10 mouse cellular contexts compared by ENCODE assay signal in genomic region chr6:82892540-82892939, GRCm38 (mm10). TPM values are rescaled to one million over a fixed set of nuclear protein-coding genes. Genes with fewer than 3 reads are reported as not detected.
A peak's percentile ranks its signal among the peaks of the same experiment; 100 is the strongest.
DNase-seq lines count a peak whose midpoint lies in the region; ATAC-seq and TF ChIP-seq lines count a peak whose summit lies in the region.
"Had no signal": no experiment of that assay in that cellular context is flagged by ENCODE, and none has a peak within 500 bp of the region (broad histone marks: within the 10 kb centered on the region; RNA-seq: fewer than 3 reads in every experiment).

No protein-coding gene starts in this region.

- in situ Hi-C loops in CH12.LX (cut with MboI; ENCODE audit: low pct_ligation_motif_present, low pct_unique_long_range_greater_than_20kb, low sequenced_read_pairs) = no loop called here

- no peaks in the 10 kb centered on the region for H3K36me3 ChIP-seq in kidney, adult 2 months (ENCODE audit: control insufficient read depth, insufficient read depth, low read length)
- H3K36me3 ChIP-seq in CH12.LX (replicated peaks in 1 of 2; ENCODE audit: control insufficient read depth in 1 of 2, insufficient read depth in 1 of 2, low read length in 1 of 2) = no peaks in the 10 kb centered on the region
- H3K36me3 ChIP-seq in lung, postnatal 0 days (ENCODE audit: insufficient read depth, low read length) = no peaks in the 10 kb centered on the region
- H3K36me3 ChIP-seq in hindbrain, embryonic 11.5 days (ENCODE audit: control insufficient read depth, insufficient read depth, low read length) = no peaks in the 10 kb centered on the region

- no peak for ATAC-seq in lung, postnatal 0 days
- ATAC-seq in hindbrain, embryonic 11.5 days (ENCODE audit: low FRiP score) = no peak

- H3K4me3 ChIP-seq in kidney, adult 2 months (ENCODE audit: insufficient read depth, low read depth, low read length) = no peak overlapping the region
- H3K4me3 ChIP-seq in CH12.LX (replicated peaks in 1 of 3; ENCODE audit: low read depth in 2 of 3, low read length in 2 of 3, poor library complexity in 1 of 3) = no peak overlapping the region
- H3K4me3 ChIP-seq in lung, postnatal 0 days (ENCODE audit: low read depth, low read length) = no peak overlapping the region
- no peak overlapping the region for H3K4me3 ChIP-seq in hindbrain, embryonic 11.5 days (ENCODE audit: low read depth, low read length)

- H3K9ac ChIP-seq in CH12.LX (ENCODE audit: insufficient read depth, low read depth) = no peak overlapping the region
- H3K9ac ChIP-seq in lung, postnatal 0 days (replicated peaks; ENCODE audit: low read depth) = no peak overlapping the region
- no peak overlapping the region for H3K9ac ChIP-seq in hindbrain, embryonic 11.5 days (ENCODE audit: low read depth, low read length)

- H3K79me2 ChIP-seq in CH12.LX (replicated peaks; ENCODE audit: control insufficient read depth, extremely low read depth, insufficient read depth, poor library complexity, severe bottlenecking) = no peaks in the 10 kb centered on the region

- no peak for TF ChIP-seq POLR2A in kidney, adult 2 months (IDR thresholded peaks at IDR 0.05; ENCODE audit: low read depth, low read length)
- TF ChIP-seq POLR2A in CH12.LX (IDR thresholded peaks at IDR 0.05; ENCODE audit: low read depth, low read length) = no peak

- WGBS in kidney, adult 2 months = 54% methylated on average over 2 of the region's 2 CpGs
- WGBS in lung, postnatal 0 days = 68% methylated on average over 2 of the region's 2 CpGs
- WGBS in hindbrain, embryonic 11.5 days = 79% methylated on average over 2 of the region's 2 CpGs

- dilution Hi-C loops in CH12.LX (cut with MboI; ENCODE audit: extremely low pct_ligation_motif_present, extremely low pct_unique_long_range_greater_than_20kb, low sequenced_read_pairs) = no loop called here

- TF ChIP-seq EP300 in CH12.LX (IDR thresholded peaks at IDR 0.05; ENCODE audit: low read length) = no peak
- TF ChIP-seq EP300 in lung, postnatal 0 days (IDR thresholded peaks at IDR 0.05) = no peak

- peak; percentile 88 for TF ChIP-seq RAD21 in CH12.LX (IDR thresholded peaks at IDR 0.05; ENCODE audit: low read depth, low read length)

- no peaks in the 10 kb centered on the region for H3K9me3 ChIP-seq in CH12.LX (replicated peaks; ENCODE audit: low read length)
- H3K9me3 ChIP-seq in lung, postnatal 0 days (ENCODE audit: low read length) = no peaks in the 10 kb centered on the region
- H3K9me3 ChIP-seq in hindbrain, embryonic 11.5 days (ENCODE audit: control insufficient read depth, low read length) = no peaks in the 10 kb centered on the region

- peak; percentile 21 for DNase-seq in kidney, adult 2 months
- DNase-seq in kidney, adult 11 months = no peak
- DNase-seq in CH12.LX (ENCODE audit: extremely low read depth) (peak; percentile 33), adipocyte (ENCODE audit: low spot score) (peak; percentile 55)
- no peak for DNase-seq in lung, postnatal 0 days (ENCODE audit: low spot score)
- no peak for DNase-seq in right cerebral cortex, postnatal 36 days (ENCODE audit: low spot score in 2 of 2)
- no peak for DNase-seq in embryo, embryonic 10 days (ENCODE audit: low spot score)
- DNase-seq in hindbrain, embryonic 11.5 days (ENCODE audit: low spot score) = no peak

- no peak overlapping the region for H3K4me2 ChIP-seq in CH12.LX (ENCODE audit: insufficient read depth, low read depth, poor library complexity, severe bottlenecking)
- no peak overlapping the region for H3K4me2 ChIP-seq in lung, postnatal 0 days (replicated peaks; ENCODE audit: low read depth, low read length)
- H3K4me2 ChIP-seq in hindbrain, embryonic 11.5 days (replicated peaks; ENCODE audit: low read depth, low read length) = no peak overlapping the region

- no peaks in the 10 kb centered on the region for H3K4me1 ChIP-seq in kidney, adult 2 months (ENCODE audit: control insufficient read depth, insufficient read depth, low read length)
- H3K4me1 ChIP-seq in CH12.LX (ENCODE audit: control insufficient read depth in 1 of 2, insufficient read depth in 2 of 2) = peaks cover 4 to 21% of the 10 kb centered on the region in 2 experiments
- H3K4me1 ChIP-seq in lung, postnatal 0 days (ENCODE audit: insufficient read depth, low read depth, low read length) = no peaks in the 10 kb centered on the region
- H3K4me1 ChIP-seq in hindbrain, embryonic 11.5 days (replicated peaks; ENCODE audit: control insufficient read depth, insufficient read depth, low read length) = no peaks in the 10 kb centered on the region

- H3K27ac ChIP-seq in kidney, adult 2 months (ENCODE audit: insufficient read depth, low read depth, low read length) = no peak overlapping the region
- H3K27ac ChIP-seq in CH12.LX (ENCODE audit: insufficient read depth, low read depth) = no peak overlapping the region
- no peak overlapping the region for H3K27ac ChIP-seq in lung, postnatal 0 days (ENCODE audit: low read length)
- no peak overlapping the region for H3K27ac ChIP-seq in hindbrain, embryonic 11.5 days (ENCODE audit: low read depth, low read length)
- H3K27ac ChIP-seq: macrophage had no signal

- peak; percentile 55 for TF ChIP-seq CTCF in kidney, adult 2 months (conservative IDR thresholded peaks at IDR 0.05; ENCODE audit: insufficient read depth, insufficient read length, low read depth, low read length)
- TF ChIP-seq CTCF in CH12.LX (conservative IDR thresholded peaks at IDR 0.05 in 1 of 2, IDR thresholded peaks at IDR 0.05 in 1 of 2; ENCODE audit: low read depth in 2 of 2, low read length in 2 of 2) = peak; percentile 49 to 83
- TF ChIP-seq CTCF in lung, postnatal 0 days (IDR thresholded peaks at IDR 0.05) = peak; percentile 64

- no peaks in the 10 kb centered on the region for H3K27me3 ChIP-seq in kidney, adult 2 months (replicated peaks; ENCODE audit: control insufficient read depth, insufficient read depth, low read length)
- no peaks in the 10 kb centered on the region for H3K27me3 ChIP-seq in CH12.LX (replicated peaks)
- H3K27me3 ChIP-seq in lung, postnatal 0 days (replicated peaks; ENCODE audit: insufficient read depth, low read length) = no peaks in the 10 kb centered on the region
- no peaks in the 10 kb centered on the region for H3K27me3 ChIP-seq in hindbrain, embryonic 11.5 days (ENCODE audit: control insufficient read depth, insufficient read depth, low read length)

TF ChIP-seq in CH12.LX, 34 proteins besides CTCF, POLR2A, EP300 and RAD21:
- no peak for TF ChIP-seq USF1 (IDR thresholded peaks at IDR 0.05; ENCODE audit: low read depth, low read length)
- peak; percentile 67 for TF ChIP-seq SMC3 (IDR thresholded peaks at IDR 0.05; ENCODE audit: low read depth, low read length)

RNA-seq across cellular contexts. Expression of gene Sema4f, which starts 47.0 kb away (rescaled TPM):
- polyA plus RNA-seq in kidney, adult 2 months (2012; rRNA removed) = 0.12 and 0.28 TPM in 2 replicates
- total RNA-seq in CH12.LX (2012; rRNA removed) = 0.04 TPM in 1 of 2 replicates, not detected in the other
- total RNA-seq in CH12.LX (2014; rRNA removed) = not detected in 2 replicates
- not detected in 2 replicates for polyA plus RNA-seq in CH12.LX (2012; ENCODE audit: insufficient read length, low read depth)
- 8.8 and 14.3 TPM in 2 replicates for polyA plus RNA-seq in lung, postnatal 0 days (2015; fragmentation: Nextera tagmentation; extraction: Ambion mirVana)
- polyA plus RNA-seq in hindbrain, embryonic 11.5 days (2014; fragmentation: Nextera tagmentation; extraction: Ambion mirVana) = 1.7 and 2.0 TPM in 2 replicates
- polyA plus RNA-seq: macrophage had no signal

RNA-seq across cellular contexts. Expression of gene M1ap, which starts 54.2 kb away (rescaled TPM):
- 0.16 and 0.22 TPM in 2 replicates for polyA plus RNA-seq in kidney, adult 2 months (2012; rRNA removed)
- total RNA-seq in CH12.LX (2012; rRNA removed) = 3.0 and 6.4 TPM in 2 replicates
- total RNA-seq in CH12.LX (2014; rRNA removed) = 1.8 and 2.4 TPM in 2 replicates
- polyA plus RNA-seq in CH12.LX (2012; ENCODE audit: insufficient read length, low read depth) = 3.9 and 4.7 TPM in 2 replicates
- 1.8 and 2.5 TPM in 2 replicates for polyA plus RNA-seq in lung, postnatal 0 days (2015; fragmentation: Nextera tagmentation; extraction: Ambion mirVana)
- 0.22 TPM in 1 of 2 replicates, not detected in the other for polyA plus RNA-seq in hindbrain, embryonic 11.5 days (2014; fragmentation: Nextera tagmentation; extraction: Ambion mirVana)
- total RNA-seq: heart, postnatal 36 days had no signal

Comparison
In these comparisons a context has a peak if more than half of its experiments do, and no peak if none do; other contexts are left out.
1. DNase-seq: peak in kidney, adult 2 months (single experiment), CH12.LX (single experiment) and adipocyte (single experiment); none in kidney, adult 11 months (single experiment), lung, postnatal 0 days (single experiment), right cerebral cortex, postnatal 36 days (0 of 2), embryo, embryonic 10 days (single experiment) and hindbrain, embryonic 11.5 days (single experiment).
2. Peak in every context shown above with its lines, with median percentiles within 50 percentile points of each other: CTCF ChIP-seq.